Mouse (Mus musculus): ENCODE measurements around the gene Sh3pxd2a. TPM values are rescaled to one million over a fixed set of nuclear protein-coding genes. Genes with fewer than 3 reads are reported as not detected.

The Sh3pxd2a gene
- total RNA-seq, 2 experiments from 2014 or later, result 25.0 to 25.1 TPM

GRCm38 (mm10) chr19:47317063-47317938 is 146.9 kb downstream of the Sh3pxd2a start:
- intact Hi-C loops (cut with DNase I), result no loop called here
- peak; percentile 90 for DNase-seq

- intact Hi-C loops (cut with DNase I), result no loop called here
- DNase-seq, result peak; percentile 48
Observed at GRCm38 (mm10) chr19:47316288-47317062, 147.7 kb downstream of the Sh3pxd2a start.

GRCm38 (mm10) chr19:47315917-47316265 is 148.3 kb downstream of the Sh3pxd2a start:
- no peak for DNase-seq
- intact Hi-C loops (cut with DNase I), result no loop called here

GRCm38 (mm10) chr19:47315091-47315916 is 148.9 kb downstream of the Sh3pxd2a start:
- intact Hi-C loops (cut with DNase I), result no loop called here
- no peak for DNase-seq

- peak; percentile 34 for DNase-seq
- intact Hi-C loops (cut with DNase I), result no loop called here
Observed at GRCm38 (mm10) chr19:47314076-47314941, 149.9 kb downstream of the Sh3pxd2a start.

GRCm38 (mm10) chr19:47313387-47314075 is 150.7 kb downstream of the Sh3pxd2a start:
- intact Hi-C loops (cut with DNase I), result no loop called here
- peak; percentile 84 for DNase-seq

GRCm38 (mm10) chr19:47311162-47311561 is 153.0 kb downstream of the Sh3pxd2a start:
- intact Hi-C loops (cut with DNase I), result no loop called here
- DNase-seq, result no peak

GRCm38 (mm10) chr19:47309824-47310223 is 154.4 kb downstream of the Sh3pxd2a start:
- no peak for DNase-seq
- intact Hi-C loops (cut with DNase I), result no loop called here

- no peak for DNase-seq
- intact Hi-C loops (cut with DNase I), result no loop called here
Observed at GRCm38 (mm10) chr19:47306917-47307315, 157.3 kb downstream of the Sh3pxd2a start.

- no peak for DNase-seq
- intact Hi-C loops (cut with DNase I), result no loop called here
Observed at GRCm38 (mm10) chr19:47306128-47306916, 157.9 kb downstream of the Sh3pxd2a start.

- intact Hi-C loops (cut with DNase I), result no loop called here
- no peak for DNase-seq
Observed at GRCm38 (mm10) chr19:47305401-47305800, 158.8 kb downstream of the Sh3pxd2a start.

GRCm38 (mm10) chr19:47304170-47304745 is 159.9 kb downstream of the Sh3pxd2a start:
- intact Hi-C loops (cut with DNase I), result no loop called here
- DNase-seq, result no peak

- intact Hi-C loops (cut with DNase I), result no loop called here
- no peak for DNase-seq
Observed at GRCm38 (mm10) chr19:47303128-47303527, 161.1 kb downstream of the Sh3pxd2a start.

- DNase-seq, result peak; percentile 36
- intact Hi-C loops (cut with DNase I), result no loop called here
Observed at GRCm38 (mm10) chr19:47302191-47302852, 161.9 kb downstream of the Sh3pxd2a start.

GRCm38 (mm10) chr19:47301303-47302190 is 162.7 kb downstream of the Sh3pxd2a start:
- DNase-seq, result peak; percentile 40
- intact Hi-C loops (cut with DNase I), result no loop called here

- DNase-seq, result no peak
- intact Hi-C loops (cut with DNase I), result no loop called here
Observed at GRCm38 (mm10) chr19:47298100-47298499, 166.1 kb downstream of the Sh3pxd2a start.
